Mouse (Mus musculus): Measurements from ENCODE around the gene Fam102b. TPM values are rescaled to one million over a fixed set of nuclear protein-coding genes. Genes with fewer than 3 reads are reported as not detected.

Fam102b gene
- polyA plus RNA-seq (2012; rRNA removed; ENCODE audit: low replicate concordance) = 7.0 and 17.5 TPM in 2 replicates

GRCm38 (mm10) chr3:109027515-109027987 is at the start of gene Fam102b:
Gene Fam102b (minus strand): TSS chr3:109027607.

DNA sequence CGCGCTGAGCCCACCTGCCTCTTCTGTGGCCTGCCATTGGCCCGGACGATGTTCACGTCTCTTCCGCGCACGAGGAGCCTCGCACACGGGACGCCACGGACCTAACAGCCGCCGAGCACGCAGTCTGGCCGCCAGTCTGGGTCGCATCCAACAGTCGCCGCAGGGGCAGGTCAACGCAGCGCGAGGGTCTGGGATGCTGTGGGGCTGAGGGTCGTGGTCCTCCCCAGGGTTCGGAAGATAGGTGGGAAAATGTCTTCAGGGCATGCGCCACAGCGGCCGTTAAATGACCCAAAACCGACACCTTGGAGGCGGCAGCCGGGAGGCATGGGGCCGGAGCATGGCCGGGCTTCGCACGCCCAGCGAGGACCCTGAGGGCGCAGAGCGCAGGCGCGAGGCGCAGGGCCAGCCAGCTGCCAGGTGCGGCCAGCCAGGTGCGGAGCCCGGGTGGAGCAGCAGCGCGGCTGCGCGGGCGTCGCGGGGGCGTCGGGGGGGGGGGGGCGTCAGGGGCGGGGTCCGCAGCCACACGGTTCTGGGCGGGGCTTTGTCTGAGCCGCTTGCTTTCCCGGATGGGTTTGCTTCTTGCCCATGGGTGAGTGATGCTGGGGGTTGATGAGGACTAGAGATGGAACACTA is 87.3 kb downstream of the Fam102b start, which contains the start of gene Gm9857:
Gene Gm9857 (minus strand): TSS at position 445 of the 633 bp plus-strand sequence.

GRCm38 (mm10) chr3:108939573-108939972 is 87.8 kb downstream of the Fam102b start, which contains the start of gene Henmt1:
Gene Henmt1 (plus strand): TSS chr3:108939873.

Other genes with a start within 250 kb of the Fam102b start
- gene Stxbp3, start 187.1 kb downstream of the Fam102b start, polyA plus RNA-seq (2012; rRNA removed; ENCODE audit: low replicate concordance) = 5.3 and 14.7 TPM in 2 replicates
- 0.65 and 2.3 TPM in 2 replicates for gene Fndc7, start 137.6 kb downstream of the Fam102b start, polyA plus RNA-seq (2012; rRNA removed; ENCODE audit: low replicate concordance)
- 40.0 and 126 TPM in 2 replicates for gene Prpf38b, start 115.9 kb downstream of the Fam102b start, polyA plus RNA-seq (2012; rRNA removed; ENCODE audit: low replicate concordance)
- 0.08 and 0.23 TPM in 2 replicates for gene Henmt1, start 87.7 kb downstream of the Fam102b start, polyA plus RNA-seq (2012; rRNA removed; ENCODE audit: low replicate concordance)
- gene Gm9857, start 87.2 kb downstream of the Fam102b start, polyA plus RNA-seq (2012; rRNA removed; ENCODE audit: low replicate concordance) = not detected in 2 replicates
- gene Slc25a54, start 52.9 kb upstream of the Fam102b start, polyA plus RNA-seq (2012; rRNA removed; ENCODE audit: low replicate concordance) = not detected in 2 replicates
- gene Slc25a24, start 95.5 kb upstream of the Fam102b start, polyA plus RNA-seq (2012; rRNA removed; ENCODE audit: low replicate concordance) = 5.7 and 11.2 TPM in 2 replicates